Mouse (Mus musculus): ENCODE results near the gene Neurl2. TPM values are rescaled to one million over a fixed set of nuclear protein-coding genes. Genes with fewer than 3 reads are reported as not detected.
A peak's percentile ranks its signal among the peaks of the same experiment; 100 is the strongest.

Neurl2 gene
- polyA plus RNA-seq, 2 experiments = 0.70 to 1.0 TPM

DNA sequence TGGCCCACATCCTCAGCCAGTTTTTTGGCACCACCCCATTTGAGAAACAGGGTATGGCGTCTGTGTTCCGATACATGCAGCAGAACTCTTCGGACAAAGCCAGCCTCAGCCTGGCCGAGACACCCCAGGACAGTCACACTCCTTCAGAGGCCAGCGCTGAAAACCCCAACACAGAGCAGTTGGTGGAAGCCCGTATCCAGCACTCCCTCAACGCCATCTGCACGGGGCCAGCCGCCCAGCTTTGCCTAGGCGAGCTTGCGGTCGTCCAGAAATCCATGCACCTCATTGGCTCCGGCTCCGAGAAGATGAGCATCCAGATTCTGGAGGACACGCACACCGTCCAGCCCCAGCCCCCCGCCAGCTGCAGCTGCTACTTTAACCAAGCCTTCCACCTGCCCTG, 7.7 kb downstream of the Neurl2 start:
- Histone ChIP-seq H3K9ac (replicated peaks) (no peak overlapping the region), H3K36me3 (replicated peaks; ENCODE audit: control insufficient read depth, insufficient read depth, low read depth) (peaks cover 7% of the 10 kb centered on the region), H3K4me1 (replicated peaks; ENCODE audit: control insufficient read depth in 2 of 2, insufficient read depth in 2 of 2, low read length in 1 of 2) (peaks cover 5 to 8% of the 10 kb centered on the region in 2 experiments), H3K27ac (no peak overlapping the region), H3K27me3 (ENCODE audit: control insufficient read depth, insufficient read depth, low read length) (no peaks in the 10 kb centered on the region), H3K4me3 (ENCODE audit: insufficient read depth in 1 of 2, low read depth in 2 of 2, low read length in 2 of 2) (no peak overlapping the region), H3K4me2 (ENCODE audit: low read depth) (no peak overlapping the region), H3K9me3 (ENCODE audit: control insufficient read depth, low read length) (no peaks in the 10 kb centered on the region)
- TF ChIP-seq CTCF (IDR thresholded peaks at IDR 0.05; ENCODE audit: low read depth) (no peak), EP300 (IDR thresholded peaks at IDR 0.05; ENCODE audit: low read depth) (no peak)
- ATAC-seq (ENCODE audit: insufficient read depth) (no peak), DNase-seq (ENCODE audit: low read depth in 3 of 3, low spot score in 3 of 3) (no peak)
- WGBS (ENCODE audit: insufficient replicate concordance) = 90% methylated on average over 17 of the region's 17 CpGs

DNA sequence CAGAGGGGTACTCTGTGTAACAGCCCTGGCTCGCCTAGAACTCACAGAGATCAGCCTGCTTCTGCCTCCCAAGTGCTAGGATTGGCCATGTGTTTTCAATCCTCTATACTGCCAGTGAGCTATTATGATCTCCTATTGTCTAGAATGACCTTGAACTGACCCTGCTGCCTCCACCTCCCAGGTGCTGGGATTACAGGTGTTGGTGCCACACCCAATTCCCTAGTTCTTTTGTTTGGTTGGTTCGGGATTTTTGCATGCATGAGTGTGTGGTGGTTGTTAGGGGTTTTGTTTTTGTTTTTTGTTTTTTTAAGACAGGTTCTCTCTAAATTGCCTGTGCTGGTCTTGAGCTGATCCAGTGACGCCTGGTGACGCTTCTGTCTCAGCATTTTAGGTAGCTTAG, 9.3 kb downstream of the Neurl2 start:
- Histone ChIP-seq H3K36me3 (replicated peaks; ENCODE audit: control insufficient read depth, insufficient read depth, low read depth) (peaks cover 7% of the 10 kb centered on the region), H3K4me2 (ENCODE audit: low read depth) (peak overlapping the region; percentile 68), H3K27ac (no peak overlapping the region), H3K9me3 (ENCODE audit: control insufficient read depth, low read length) (no peaks in the 10 kb centered on the region), H3K4me3 (ENCODE audit: insufficient read depth in 1 of 2, low read depth in 2 of 2, low read length in 2 of 2) (no peak overlapping the region), H3K9ac (replicated peaks) (peak overlapping the region; percentile 27; the same call in 1 of the 2 replicates), H3K4me1 (replicated peaks; ENCODE audit: control insufficient read depth in 2 of 2, insufficient read depth in 2 of 2, low read length in 1 of 2) (peaks cover 5 to 8% of the 10 kb centered on the region in 2 experiments), H3K27me3 (ENCODE audit: control insufficient read depth, insufficient read depth, low read length) (no peaks in the 10 kb centered on the region)
- ATAC-seq (ENCODE audit: insufficient read depth) (no peak), DNase-seq (ENCODE audit: low read depth in 3 of 3, low spot score in 3 of 3) (no peak)
- 71% methylated on average over 4 of the region's 4 CpGs for WGBS (ENCODE audit: insufficient replicate concordance)
- TF ChIP-seq EP300 (IDR thresholded peaks at IDR 0.05; ENCODE audit: low read depth) (no peak), CTCF (IDR thresholded peaks at IDR 0.05; ENCODE audit: low read depth) (no peak)

- peak; percentile 59 for ATAC-seq (ENCODE audit: insufficient read depth)
- peak; percentile 47 for TF ChIP-seq CTCF (IDR thresholded peaks at IDR 0.05; ENCODE audit: low read depth)
- no peak for TF ChIP-seq EP300 (IDR thresholded peaks at IDR 0.05; ENCODE audit: low read depth)
- Histone ChIP-seq H3K4me2 (ENCODE audit: low read depth) (peak overlapping the region; percentile 68), H3K9me3 (ENCODE audit: control insufficient read depth, low read length) (no peaks in the 10 kb centered on the region), H3K9ac (replicated peaks) (peak overlapping the region; percentile 61), H3K27me3 (ENCODE audit: control insufficient read depth, insufficient read depth, low read length) (no peaks in the 10 kb centered on the region), H3K27ac (peak overlapping the region; percentile 9), H3K4me3 (ENCODE audit: insufficient read depth in 1 of 2, low read depth in 2 of 2, low read length in 2 of 2) (peak overlapping the region; percentile 58 to 78), H3K4me1 (replicated peaks; ENCODE audit: control insufficient read depth in 2 of 2, insufficient read depth in 2 of 2, low read length in 1 of 2) (peaks cover 5 to 8% of the 10 kb centered on the region in 2 experiments), H3K36me3 (replicated peaks; ENCODE audit: control insufficient read depth, insufficient read depth, low read depth) (peaks cover 7% of the 10 kb centered on the region)
- WGBS (ENCODE audit: insufficient replicate concordance) = under 1% methylated on average over 10 of the region's 10 CpGs
- DNase-seq (ENCODE audit: low read depth in 3 of 3, low spot score in 3 of 3) = peak in 2 of 3 experiments; percentile 32 to 52
Measured at GRCm38 (mm10) chr2:164823181-164823585, 10.1 kb downstream of the Neurl2 start.

DNA sequence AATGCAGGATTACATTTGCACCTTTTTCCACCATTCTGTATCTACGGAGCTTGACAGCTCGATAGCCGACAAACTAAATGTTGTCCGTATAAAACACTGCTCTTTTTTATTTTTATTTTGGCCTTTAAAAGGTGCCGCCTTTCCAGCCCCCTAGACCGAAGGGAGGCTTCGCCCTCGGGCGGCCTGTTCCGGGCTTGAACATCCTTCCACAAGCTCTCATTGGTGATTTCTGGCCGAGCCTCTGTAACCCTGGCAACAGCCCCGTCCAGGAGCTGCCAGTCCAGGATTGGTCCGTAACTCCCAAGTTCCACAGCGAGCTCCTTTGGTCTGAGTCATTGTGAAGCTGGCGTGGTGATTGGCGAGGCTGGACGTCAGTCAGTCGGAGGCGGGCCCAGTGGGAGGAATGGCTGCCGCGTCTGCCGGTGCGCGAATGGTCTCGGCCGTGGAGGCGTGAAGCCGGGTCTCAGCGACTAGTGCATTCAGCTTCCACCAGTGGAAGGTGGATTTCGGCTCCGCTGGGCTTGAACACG, 10.6 kb downstream of the Neurl2 start, which contains the start of gene Zswim1:
Zswim1 (plus strand) TSS at position 51 of the 530 bp plus-strand sequence.
- Histone ChIP-seq H3K9me3 (ENCODE audit: control insufficient read depth, low read length) (no peaks in the 10 kb centered on the region), H3K4me3 (ENCODE audit: insufficient read depth in 1 of 2, low read depth in 2 of 2, low read length in 2 of 2) (peak within 1 kb of the TSS; percentile 58 to 78), H3K27me3 (ENCODE audit: control insufficient read depth, insufficient read depth, low read length) (no peaks in the 10 kb centered on the region), H3K27ac (peak within 1 kb of the TSS; percentile 38), H3K4me1 (replicated peaks; ENCODE audit: control insufficient read depth in 2 of 2, insufficient read depth in 2 of 2, low read length in 1 of 2) (peaks cover 6 to 9% of the 10 kb centered on the region in 2 experiments), H3K36me3 (replicated peaks; ENCODE audit: control insufficient read depth, insufficient read depth, low read depth) (peaks cover 7% of the 10 kb centered on the region), H3K4me2 (ENCODE audit: low read depth) (peak within 1 kb of the TSS; percentile 68), H3K9ac (replicated peaks) (peak within 1 kb of the TSS; percentile 61)
- peak; percentile 98 for DNase-seq (ENCODE audit: low read depth in 3 of 3, low spot score in 3 of 3)
- WGBS (ENCODE audit: insufficient replicate concordance) = 2% methylated on average over 32 of the region's 32 CpGs
- ATAC-seq (ENCODE audit: insufficient read depth) = peak; percentile 99
- TF ChIP-seq EP300 (IDR thresholded peaks at IDR 0.05; ENCODE audit: low read depth) (no peak), CTCF (IDR thresholded peaks at IDR 0.05; ENCODE audit: low read depth) (peak; percentile 15; the same call in 1 of the 2 replicates)

DNA sequence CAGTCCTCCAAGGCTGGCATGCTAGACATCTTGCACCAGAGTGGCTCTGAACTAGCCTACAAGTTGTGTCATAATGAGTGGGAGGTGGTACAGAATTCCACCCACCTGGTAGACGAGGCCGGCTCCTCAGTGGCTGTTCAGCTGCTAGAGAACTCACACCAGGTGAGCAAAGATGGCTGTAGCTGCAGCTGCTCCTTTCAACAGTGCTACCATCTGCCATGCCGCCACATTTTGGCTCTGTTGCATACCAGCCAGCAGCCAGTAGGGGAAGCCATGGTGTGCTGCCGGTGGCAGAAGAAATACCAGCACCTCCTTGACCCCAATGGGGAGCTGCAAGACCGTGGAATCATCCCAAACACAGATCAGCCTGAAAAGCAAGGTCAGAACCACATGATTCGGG, 12.2 kb downstream of the Neurl2 start:
- Histone ChIP-seq H3K36me3 (replicated peaks; ENCODE audit: control insufficient read depth, insufficient read depth, low read depth) (peaks cover 7% of the 10 kb centered on the region), H3K27ac (no peak overlapping the region), H3K27me3 (ENCODE audit: control insufficient read depth, insufficient read depth, low read length) (no peaks in the 10 kb centered on the region), H3K9ac (replicated peaks) (no peak overlapping the region), H3K9me3 (ENCODE audit: control insufficient read depth, low read length) (no peaks in the 10 kb centered on the region), H3K4me1 (replicated peaks; ENCODE audit: control insufficient read depth in 2 of 2, insufficient read depth in 2 of 2, low read length in 1 of 2) (peaks cover 10 to 16% of the 10 kb centered on the region in 2 experiments), H3K4me3 (ENCODE audit: insufficient read depth in 1 of 2, low read depth in 2 of 2, low read length in 2 of 2) (no peak overlapping the region), H3K4me2 (ENCODE audit: low read depth) (no peak overlapping the region)
- ATAC-seq (ENCODE audit: insufficient read depth) (no peak), DNase-seq (ENCODE audit: low read depth in 3 of 3, low spot score in 3 of 3) (no peak)
- WGBS (ENCODE audit: insufficient replicate concordance) = 83% methylated on average over 6 of the region's 6 CpGs
- no peak for TF ChIP-seq EP300 (IDR thresholded peaks at IDR 0.05; ENCODE audit: low read depth)
- no peak for TF ChIP-seq CTCF (IDR thresholded peaks at IDR 0.05; ENCODE audit: low read depth)

All from liver, embryonic 14.5 days (tissue).